Mouse (Mus musculus) Muller cell, postnatal 12 days (primary cell): ENCODE data around the gene Eid2b.

Experiments
- DNase-seq: peaks from one replicate; pipeline ENCODE4 v3.0.0-alpha.2; 2015; ENCODE audit errors: inconsistent ontology term

Gene Eid2b

GRCm38 (mm10) chr7:28301616-28302433, 24.3 kb downstream of the Eid2b start, which contains the start of gene Dll3:
Gene Dll3 (minus strand): TSS chr7:28302238.
- peak; percentile 66 for DNase-seq

GRCm38 (mm10) chr7:28305641-28306040, 28.1 kb downstream of the Eid2b start:
- DNase-seq, result no peak

DNA sequence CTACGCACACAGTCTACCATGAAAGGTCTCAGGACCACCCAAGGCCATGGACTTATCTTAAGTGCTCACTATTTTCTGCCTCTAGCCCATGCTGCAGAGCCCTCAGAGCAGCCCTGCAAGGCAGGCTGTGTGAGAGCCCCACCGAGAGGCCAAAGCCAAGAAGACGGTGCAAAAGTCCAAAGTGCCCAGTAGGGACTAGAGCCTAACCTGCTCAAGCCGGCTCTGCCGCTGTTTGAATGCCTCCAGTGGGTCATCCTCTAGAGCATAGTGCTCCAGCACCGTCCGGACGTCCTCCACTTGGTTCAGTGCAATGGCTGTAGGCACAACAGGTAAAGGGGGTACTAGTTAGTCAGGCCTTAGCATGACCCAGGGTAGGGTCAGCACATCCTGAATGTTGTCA, 28.7 kb downstream of the Eid2b start:
- DNase-seq, result no peak

GRCm38 (mm10) chr7:28309737-28310136, 32.2 kb downstream of the Eid2b start:
- no peak for DNase-seq

DNA sequence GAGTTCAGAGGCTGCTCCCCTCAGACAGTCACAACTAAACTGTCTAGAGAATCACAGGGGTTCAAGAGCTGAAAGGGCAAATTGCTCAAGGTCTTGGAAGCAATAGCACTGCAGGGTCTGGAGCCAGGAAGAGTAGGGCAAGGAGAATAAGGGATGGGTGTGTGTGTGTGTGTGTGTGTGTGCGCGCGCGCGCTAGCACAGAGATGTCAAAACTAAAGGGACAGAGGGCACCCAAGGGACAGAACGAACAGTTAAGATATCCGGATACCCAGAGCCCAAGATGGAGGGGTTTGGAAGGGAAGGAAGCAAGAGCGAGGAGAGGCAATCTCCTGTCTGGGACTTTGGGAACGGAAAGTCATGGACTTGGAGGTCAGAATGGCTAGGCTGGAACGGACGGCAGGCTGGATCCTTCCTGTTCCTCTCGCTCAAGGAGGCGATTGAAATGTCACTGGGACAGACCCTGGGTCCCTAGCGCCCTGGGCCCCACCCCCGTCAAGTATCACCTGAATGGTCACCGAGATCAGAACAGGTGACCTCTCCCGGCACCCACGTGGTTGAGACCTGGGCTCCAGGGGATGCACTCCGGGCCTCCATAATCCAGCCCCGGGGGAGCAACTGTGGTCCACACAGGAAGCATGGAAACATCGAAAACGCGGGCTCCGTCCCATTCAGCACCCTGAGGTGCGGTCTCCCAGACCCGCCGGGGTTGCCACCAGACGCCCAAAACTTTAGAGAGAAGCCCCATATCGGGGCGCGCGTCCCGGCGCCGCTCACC, 33.8 kb downstream of the Eid2b start:
- DNase-seq, result no peak

- DNase-seq, result peak; percentile 97
These were observed 34.5 kb downstream of the Eid2b start, which contains the start of gene Timm50 for GRCm38 (mm10) chr7:28311926-28312543. Gene Timm50 (minus strand): TSS chr7:28312072.

DNA sequence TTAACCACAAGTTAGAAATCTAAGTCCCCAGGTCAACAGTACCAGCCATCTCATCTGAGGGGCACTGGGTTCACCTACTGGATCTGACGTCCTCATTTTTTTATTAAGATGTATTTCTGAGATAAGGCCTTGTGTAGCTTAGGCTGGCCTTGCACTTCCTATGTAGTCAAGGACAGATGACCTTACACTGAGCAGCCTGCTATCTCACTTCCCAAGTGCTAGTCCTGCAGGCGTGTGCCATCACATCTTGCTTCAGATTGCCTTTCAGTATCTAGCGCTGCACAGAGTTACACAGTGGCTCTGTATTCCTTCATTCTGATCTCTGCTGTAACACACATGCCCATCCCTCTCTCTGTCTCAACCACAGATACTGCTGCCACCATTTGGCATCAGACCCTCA, 40.5 kb downstream of the Eid2b start:
- no peak for DNase-seq

DNA sequence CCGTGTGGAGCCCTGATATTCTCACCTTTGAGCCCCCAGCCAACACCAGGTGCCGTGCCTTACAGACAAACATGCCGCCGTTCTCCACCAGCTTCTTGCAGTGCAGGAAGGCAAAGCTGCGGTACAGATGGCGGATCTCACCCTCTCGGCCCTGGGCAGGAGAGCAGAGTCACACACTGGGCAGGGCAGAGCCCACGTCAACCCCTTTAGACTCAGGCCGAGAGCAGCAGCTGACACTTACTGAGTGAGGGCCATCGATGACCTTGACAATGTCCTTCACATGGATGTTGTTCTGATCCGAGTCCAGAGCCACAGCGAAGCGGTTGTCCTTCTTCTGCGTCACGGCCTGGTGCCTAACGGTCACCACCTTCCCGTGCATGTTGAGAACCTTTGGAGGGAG, 41.2 kb downstream of the Eid2b start:
- no peak for DNase-seq

GRCm38 (mm10) chr7:28321974-28322720, 44.6 kb downstream of the Eid2b start:
- no peak for DNase-seq

DNA sequence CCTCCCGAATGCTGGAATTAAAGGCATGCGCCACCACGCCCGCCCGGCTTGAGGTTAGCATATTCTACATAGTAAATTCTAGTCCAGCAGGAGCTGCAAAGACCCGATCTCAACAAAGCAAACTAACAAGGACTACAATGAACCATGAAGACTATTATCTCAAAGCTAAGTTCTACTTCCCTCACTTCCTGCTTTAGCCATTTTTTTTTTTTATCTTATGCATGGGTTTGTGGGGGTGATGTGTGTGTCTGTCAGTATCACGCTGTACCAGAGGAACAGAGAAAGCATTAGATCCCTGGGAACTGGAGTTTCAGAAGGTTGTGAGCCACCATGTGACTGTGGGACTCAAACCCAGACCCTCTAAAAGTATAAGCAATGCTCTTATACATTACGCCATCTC, 47.8 kb downstream of the Eid2b start:
- DNase-seq, result no peak

- DNase-seq, result no peak
These were observed 48.9 kb downstream of the Eid2b start for GRCm38 (mm10) chr7:28326457-28326856.

DNA sequence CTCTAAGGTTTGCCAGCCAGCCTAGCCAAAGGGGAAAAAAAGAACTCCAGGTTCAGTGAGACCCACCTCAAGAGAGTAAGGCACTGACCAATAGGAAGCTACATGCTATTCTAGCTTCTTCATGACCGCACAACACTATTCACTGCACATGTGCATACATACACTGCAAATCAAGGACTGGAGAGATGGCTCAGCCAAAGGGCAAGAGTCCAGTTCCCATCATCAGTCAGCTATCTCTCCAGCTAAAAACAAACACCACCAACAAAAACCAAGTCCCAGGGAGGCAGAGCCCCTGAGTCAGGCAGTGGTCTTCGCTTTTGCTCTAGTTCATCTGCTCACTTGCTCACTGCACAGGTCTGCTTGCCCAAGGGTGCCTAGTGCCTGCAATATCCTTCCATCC, 50.7 kb downstream of the Eid2b start:
- DNase-seq, result no peak
